Mouse (Mus musculus) CD4-positive, CD25-positive, alpha-beta regulatory T cell, adult 2 months (primary cell): ENCODE results near the gene Rnf222.

Experiments used
- DNase-seq: peaks from one replicate; pipeline ENCODE4 v3.0.0-alpha.2; 2012; ENCODE audit warnings: low read depth, low spot score

Rnf222 gene

GRCm38 (mm10) chr11:68888253-68888652 lies at the start of gene Rnf222:
TSS of gene Rnf222 (plus strand) at chr11:68888553.
- DNase-seq = no peak

GRCm38 (mm10) chr11:68839606-68840005 lies 48.7 kb upstream of the Rnf222 start:
- no peak for DNase-seq

GRCm38 (mm10) chr11:68850862-68851261 lies 37.5 kb upstream of the Rnf222 start:
- DNase-seq = no peak

GRCm38 (mm10) chr11:68851644-68852485 lies 36.5 kb upstream of the Rnf222 start:
- DNase-seq = no peak

- DNase-seq = peak; percentile 68
Observed at GRCm38 (mm10) chr11:68852486-68852901, 35.9 kb upstream of the Rnf222 start.

- peak; percentile 100 for DNase-seq
Observed at GRCm38 (mm10) chr11:68852932-68853409, 35.4 kb upstream of the Rnf222 start.

GRCm38 (mm10) chr11:68853611-68854401 lies 34.5 kb upstream of the Rnf222 start:
- peak; percentile 52 for DNase-seq

GRCm38 (mm10) chr11:68854621-68855020 lies 33.7 kb upstream of the Rnf222 start:
- no peak for DNase-seq

GRCm38 (mm10) chr11:68857329-68857728 lies 31.0 kb upstream of the Rnf222 start:
- no peak for DNase-seq

- no peak for DNase-seq
Observed at GRCm38 (mm10) chr11:68859943-68860593, 28.3 kb upstream of the Rnf222 start.

GRCm38 (mm10) chr11:68862260-68862659 lies 26.1 kb upstream of the Rnf222 start:
- DNase-seq = no peak

GRCm38 (mm10) chr11:68863631-68864091 lies 24.7 kb upstream of the Rnf222 start:
- DNase-seq = no peak

- no peak for DNase-seq
Observed at GRCm38 (mm10) chr11:68864544-68865189, 23.7 kb upstream of the Rnf222 start.

GRCm38 (mm10) chr11:68871277-68871676 lies 17.1 kb upstream of the Rnf222 start:
- DNase-seq = no peak

- no peak for DNase-seq
Observed at GRCm38 (mm10) chr11:68871748-68872147, 16.6 kb upstream of the Rnf222 start, which contains the start of gene Ndel1. TSS of gene Ndel1 (minus strand) at chr11:68871858.

- peak; percentile 82 for DNase-seq
Observed at GRCm38 (mm10) chr11:68874841-68875240, 13.5 kb upstream of the Rnf222 start.

- no peak for DNase-seq
Observed at GRCm38 (mm10) chr11:68878811-68879210, 9.5 kb upstream of the Rnf222 start.

GRCm38 (mm10) chr11:68882107-68882506 lies 6.2 kb upstream of the Rnf222 start:
- no peak for DNase-seq

- DNase-seq = no peak
Observed at GRCm38 (mm10) chr11:68883843-68884242, 4.5 kb upstream of the Rnf222 start.

- no peak for DNase-seq
Observed at GRCm38 (mm10) chr11:68884368-68884767, 4.0 kb upstream of the Rnf222 start.

GRCm38 (mm10) chr11:68886091-68886490 lies 2.3 kb upstream of the Rnf222 start:
- no peak for DNase-seq
